Mouse (Mus musculus): Measurements from ENCODE around the gene Adgrf1.

GRCm38 (mm10) chr17:43264739-43265138 lies 5.4 kb upstream of the Adgrf1 start:
- TF ChIP-seq FLI1 (IDR thresholded peaks at IDR 0.05; ENCODE audit: low read length) = no peak
- TF ChIP-seq GATA1 (IDR thresholded peaks at IDR 0.05; ENCODE audit: borderline replicate concordance, low read length) = no peak

Measured in megakaryocyte, embryonic 14.5 days (primary cell).